Mouse (Mus musculus): ENCODE results near the gene Ncapg2.

The Ncapg2 gene

DNA sequence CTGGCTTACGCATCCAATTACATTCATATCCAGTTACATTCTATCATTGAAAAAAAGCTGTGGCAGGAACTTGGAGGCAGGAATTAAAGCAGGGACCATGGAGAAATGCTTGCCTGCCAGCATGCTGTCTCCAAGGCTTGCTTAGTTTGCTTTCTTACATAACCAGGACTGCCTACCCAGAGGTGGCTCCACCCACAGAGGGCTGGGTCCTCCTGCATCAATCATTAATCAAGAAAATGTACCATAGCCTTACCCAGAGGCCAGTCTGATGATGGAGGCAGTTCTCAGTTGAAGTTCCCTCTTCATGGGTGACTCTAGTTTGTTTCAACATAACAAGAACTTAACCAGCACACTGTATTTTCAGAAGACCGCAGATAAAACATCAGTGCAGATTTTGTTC, 44.3 kb downstream of the Ncapg2 start:
- peak; percentile 47 to 64 for DNase-seq

GRCm38 (mm10) chr12:116460379-116461065, 55.3 kb downstream of the Ncapg2 start:
- DNase-seq, result no peak

DNA sequence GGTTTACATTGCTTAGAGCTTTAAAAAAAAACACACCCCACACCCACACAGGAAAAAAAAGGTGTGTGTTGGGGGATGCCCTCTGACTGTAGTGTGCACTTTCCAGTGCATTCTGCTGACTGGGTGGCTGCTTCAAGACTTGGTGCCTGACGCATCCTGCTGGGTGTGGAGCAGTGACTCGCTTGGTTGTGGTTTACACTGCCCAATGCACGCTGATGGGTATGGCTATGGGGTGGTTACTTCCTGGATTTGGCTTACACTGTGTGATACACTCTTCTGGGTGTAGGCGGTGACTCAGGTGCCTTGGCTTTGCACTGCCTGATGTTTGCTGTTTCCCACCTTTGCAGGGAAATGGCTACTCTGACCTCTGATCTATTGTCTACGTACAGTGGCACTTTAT, 61.8 kb downstream of the Ncapg2 start:
- DNase-seq, result no peak

DNA sequence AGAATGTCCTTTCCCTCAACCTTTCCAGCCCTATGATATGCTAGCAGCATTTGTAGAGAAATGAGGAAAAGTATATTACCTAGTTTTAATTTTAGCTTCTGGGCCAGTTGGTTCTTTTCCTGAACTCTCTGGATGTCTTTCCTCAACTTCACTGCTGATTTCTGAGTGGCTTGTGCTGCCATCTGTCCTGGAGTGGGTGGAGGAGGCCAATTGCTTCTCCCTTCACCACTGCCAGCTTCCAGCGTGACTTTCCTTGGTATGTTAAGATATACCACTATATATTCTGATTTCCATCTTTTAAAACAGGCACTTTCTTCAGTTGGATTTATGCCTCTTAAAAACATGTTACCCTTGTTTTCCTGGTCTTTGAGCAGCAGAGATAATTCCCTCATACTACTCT, 63.1 kb downstream of the Ncapg2 start:
- no peak for DNase-seq

DNA sequence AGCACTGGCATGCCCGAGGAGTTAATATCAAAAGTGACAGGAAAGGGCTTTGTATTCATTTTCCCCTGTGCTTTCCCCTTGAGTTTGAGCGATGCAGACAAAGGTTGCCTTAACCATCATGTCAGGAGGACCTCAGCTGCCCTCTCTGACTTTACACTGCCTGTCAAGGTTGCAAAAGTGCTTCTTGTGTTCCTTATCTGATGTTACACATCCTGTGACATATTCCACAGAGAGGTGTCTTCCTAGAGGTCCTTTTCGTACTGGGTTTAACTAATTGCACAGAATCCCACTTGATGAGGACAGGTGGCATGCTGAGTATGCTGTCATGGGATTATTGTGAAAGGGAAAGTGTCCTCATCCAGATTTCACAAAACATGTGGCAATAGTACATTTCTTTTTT, 63.9 kb downstream of the Ncapg2 start:
- DNase-seq, result no peak

GRCm38 (mm10) chr12:116473264-116473663, 68.1 kb downstream of the Ncapg2 start:
- DNase-seq, result no peak

DNA sequence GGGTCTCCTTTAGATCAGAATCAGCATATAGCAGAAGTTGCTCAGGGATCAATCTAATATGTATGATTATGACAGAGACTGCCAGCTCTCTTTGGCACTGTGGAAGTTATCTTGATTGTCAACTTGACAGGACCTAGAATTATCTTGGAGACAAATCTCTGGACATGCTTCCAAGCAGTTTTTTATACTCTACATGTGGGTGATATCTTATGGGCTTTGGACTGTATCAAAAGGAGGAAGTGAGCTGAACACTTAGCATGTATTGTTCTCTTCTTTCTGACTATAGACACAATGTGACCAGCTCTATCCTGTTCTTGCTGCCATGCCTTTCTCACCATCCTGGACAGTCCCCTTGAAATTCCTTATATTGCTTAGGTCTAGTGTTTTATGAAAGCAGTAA, 68.6 kb downstream of the Ncapg2 start:
- no peak for DNase-seq

DNA sequence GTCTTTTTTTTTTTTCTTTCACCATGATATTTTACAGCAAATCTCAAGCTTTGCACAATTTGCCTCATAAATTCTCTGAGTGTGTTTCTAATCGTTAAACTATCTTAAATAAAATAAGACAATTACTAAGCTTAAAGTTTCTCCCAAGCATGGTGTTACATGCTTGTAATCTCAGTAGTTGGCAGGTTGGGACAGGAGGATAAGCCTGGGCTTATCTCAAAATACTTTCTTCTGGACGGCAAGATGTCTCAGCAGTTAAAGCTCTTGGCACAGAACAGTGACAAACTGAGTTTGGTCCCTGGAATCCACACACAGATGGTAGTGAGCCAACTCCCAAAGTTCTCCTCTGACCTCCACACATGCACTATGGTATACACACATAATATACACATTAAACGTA, 69.5 kb downstream of the Ncapg2 start:
- no peak for DNase-seq

DNA sequence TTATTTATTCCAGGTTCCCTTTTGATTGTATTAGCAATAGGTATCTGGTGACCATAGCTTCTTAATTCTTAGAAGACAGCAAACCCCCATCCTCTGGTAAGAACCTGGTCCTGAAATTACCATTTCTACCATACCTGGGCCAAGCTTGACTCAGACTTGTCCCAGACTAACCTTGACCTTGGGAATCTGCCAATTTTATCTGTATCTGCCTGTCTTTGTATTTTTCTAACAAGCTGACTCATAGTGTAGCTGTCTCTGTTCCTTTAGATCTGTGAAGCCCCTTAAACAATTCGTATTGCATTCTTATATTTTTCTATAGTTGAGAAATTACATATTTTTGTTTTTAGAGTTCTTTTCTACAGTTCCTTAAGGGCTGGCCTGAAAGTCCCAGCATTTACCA, 73.6 kb downstream of the Ncapg2 start:
- no peak for DNase-seq

DNA sequence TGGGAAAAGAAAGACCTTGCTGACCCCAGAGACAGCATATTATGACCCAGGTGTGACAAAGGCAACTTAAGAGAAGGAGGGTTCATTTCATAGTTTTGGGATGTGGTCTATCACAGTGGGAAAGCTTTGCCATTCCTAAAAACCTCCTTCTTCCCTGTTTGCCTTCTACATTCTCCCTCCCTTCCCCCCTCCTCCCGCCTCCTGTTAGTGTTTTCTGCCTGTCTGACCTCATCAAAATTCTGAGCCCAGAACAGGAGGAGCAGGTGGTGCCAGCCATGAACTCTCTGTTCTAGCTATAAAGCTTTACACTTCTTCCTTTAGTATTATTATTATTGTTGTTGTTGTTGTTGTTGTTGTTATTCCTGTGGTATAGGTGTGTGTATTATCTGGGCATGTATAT, 76.7 kb downstream of the Ncapg2 start:
- DNase-seq, result no peak

- no peak for DNase-seq
Observed at GRCm38 (mm10) chr12:116483581-116483980, 78.4 kb downstream of the Ncapg2 start.

- DNase-seq, result no peak
Observed at GRCm38 (mm10) chr12:116484991-116485390, 79.8 kb downstream of the Ncapg2 start.

DNA sequence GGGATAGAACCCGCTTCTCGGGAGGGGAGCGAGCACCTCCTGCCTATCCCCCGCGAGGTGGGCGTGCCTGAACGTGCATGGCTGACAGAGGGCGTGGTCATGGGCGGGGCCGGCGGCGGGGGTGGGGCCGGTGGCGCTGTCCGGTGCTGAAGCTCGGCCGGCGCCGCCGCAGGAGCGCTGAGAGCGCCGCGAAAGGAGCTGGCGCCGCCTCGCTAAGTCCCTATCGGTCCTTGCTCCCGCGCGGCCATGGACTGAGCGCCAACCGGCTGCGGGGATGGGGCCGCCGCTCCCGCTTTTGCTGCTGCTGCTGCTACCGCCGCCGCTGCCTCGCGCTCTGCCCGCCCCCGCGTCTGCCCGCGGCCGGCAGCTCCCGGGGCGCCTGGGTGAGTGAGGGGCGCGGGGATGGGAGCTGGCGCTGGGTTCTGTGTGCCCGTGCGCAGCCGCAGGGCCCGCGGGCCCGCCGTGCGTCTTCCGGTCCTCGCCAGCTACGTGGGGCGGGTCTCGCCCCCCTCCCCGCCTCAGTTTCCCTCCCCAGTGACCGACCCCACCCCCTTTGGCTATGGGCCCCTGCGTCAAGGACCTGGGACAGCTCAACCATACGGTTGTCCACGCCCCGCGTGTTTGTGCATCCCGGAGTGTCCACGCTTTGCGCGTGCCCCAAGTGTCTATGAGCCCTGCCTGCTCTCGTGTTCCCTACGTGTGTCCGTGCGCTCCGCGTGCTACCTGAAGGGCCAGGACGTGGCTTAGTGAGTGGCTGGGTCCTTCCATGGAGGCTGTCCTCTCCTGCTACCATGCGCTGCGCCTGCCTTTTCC, 80.6 kb downstream of the Ncapg2 start, which contains the start of gene Ptprn2:
Gene Ptprn2, plus strand, starts transcription at position 130 of the 813 bp plus-strand sequence.
- DNase-seq, result peak; percentile 20 to 37

- no peak for DNase-seq
Observed at GRCm38 (mm10) chr12:116486404-116486730, 81.2 kb downstream of the Ncapg2 start.

GRCm38 (mm10) chr12:116488836-116489235, 83.6 kb downstream of the Ncapg2 start:
- DNase-seq, result no peak

DNA sequence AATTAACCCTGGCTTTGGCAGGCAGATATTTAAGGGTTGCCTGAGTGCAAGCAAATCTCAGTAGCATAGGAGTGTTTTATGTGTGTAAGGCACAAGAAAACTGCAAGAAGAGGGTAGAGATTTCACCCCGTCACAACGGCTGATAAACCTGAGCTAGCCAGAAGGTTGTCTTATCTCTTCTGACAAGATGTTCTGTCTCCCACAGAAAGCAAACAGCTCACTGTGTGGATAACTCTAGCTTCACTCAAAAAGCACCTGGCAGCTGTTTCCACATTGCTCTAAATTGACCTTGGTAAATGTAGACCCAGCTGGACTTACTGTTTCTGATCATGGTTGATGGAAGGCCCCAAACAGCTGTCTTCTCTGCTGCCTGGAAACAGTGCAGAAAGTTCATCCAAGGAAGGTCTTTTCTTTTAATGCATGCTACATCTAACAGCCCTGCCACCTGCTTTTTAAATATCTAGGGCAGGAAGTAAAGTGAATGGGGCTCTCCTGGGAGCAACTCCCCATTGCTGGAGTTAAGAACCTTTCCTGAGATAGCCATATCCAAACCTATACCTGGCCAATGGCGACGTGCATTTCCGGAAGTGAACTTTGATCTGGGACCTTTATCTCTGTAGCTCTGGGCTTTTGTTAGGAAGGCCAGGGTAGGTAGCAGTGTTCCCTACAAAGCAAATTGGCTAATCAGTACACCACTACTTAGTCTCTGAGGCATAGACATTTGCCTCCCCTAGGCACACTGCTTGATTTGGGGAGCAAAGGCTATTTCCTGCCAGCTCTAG, 85.6 kb downstream of the Ncapg2 start:
- DNase-seq, result no peak

DNA sequence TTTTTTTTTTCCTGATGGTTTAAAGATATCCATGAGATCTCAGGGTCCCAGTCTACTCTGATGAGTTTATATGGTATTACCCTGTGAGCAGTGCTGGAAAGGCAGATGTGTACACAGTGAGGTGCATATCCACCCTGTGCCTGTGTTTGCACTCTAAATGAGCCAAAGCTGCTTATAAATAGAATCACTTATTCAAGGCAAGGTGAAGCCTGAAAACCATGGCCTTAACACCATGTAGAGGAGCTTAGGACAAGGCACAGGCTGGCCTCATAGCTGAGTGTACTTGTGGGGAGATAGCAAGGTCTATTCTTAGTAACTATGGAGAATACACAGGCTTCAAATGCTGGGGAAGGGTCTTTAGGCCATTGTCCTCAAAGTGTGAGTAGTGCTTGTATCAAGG, 93.5 kb downstream of the Ncapg2 start:
- DNase-seq, result no peak

DNA sequence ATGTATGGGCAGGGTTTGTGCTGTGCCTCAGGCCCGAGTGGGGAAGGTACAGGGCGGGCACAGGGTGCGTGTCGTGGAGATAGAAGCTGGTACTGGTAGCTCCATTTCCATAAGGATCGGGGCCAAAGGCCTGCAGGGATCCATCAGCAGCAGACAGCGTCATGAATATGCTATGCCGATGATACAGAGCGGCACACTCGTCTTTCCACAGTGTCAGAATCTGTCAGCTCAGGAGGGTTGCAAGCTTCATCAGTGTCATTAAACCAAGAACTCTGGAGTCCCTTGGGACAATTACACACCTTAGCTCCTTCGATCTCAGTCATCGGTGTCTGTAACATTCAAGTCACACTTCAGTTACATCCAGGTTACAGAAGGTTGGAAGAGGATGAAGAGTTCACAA, 95.5 kb downstream of the Ncapg2 start:
- no peak for DNase-seq

- DNase-seq, result no peak
Observed at GRCm38 (mm10) chr12:116512482-116512881, 107.3 kb downstream of the Ncapg2 start.
